Mouse (Mus musculus) layer of hippocampus, postnatal 36 days (tissue): ENCODE measurements around the gene Izumo1r. TPM values are rescaled to one million over a fixed set of nuclear protein-coding genes. Genes with fewer than 3 reads are reported as not detected.

ENCODE experiments used
- DNase-seq, 2 experiments: peaks; one replicate each; pipeline ENCODE4 v3.0.0; 2022
- total RNA-seq, 2 experiments: library from RNA; stranded (reverse); gene quantifications; 2 replicates each; pipeline ENCODE4 v1.2.3; 2021

The Izumo1r gene
- not detected for total RNA-seq

GRCm38 (mm10) chr9:14903581-14904378, at the start of gene Izumo1r:
Gene Izumo1r (minus strand): TSS chr9:14903949.
- DNase-seq = no peak

DNA sequence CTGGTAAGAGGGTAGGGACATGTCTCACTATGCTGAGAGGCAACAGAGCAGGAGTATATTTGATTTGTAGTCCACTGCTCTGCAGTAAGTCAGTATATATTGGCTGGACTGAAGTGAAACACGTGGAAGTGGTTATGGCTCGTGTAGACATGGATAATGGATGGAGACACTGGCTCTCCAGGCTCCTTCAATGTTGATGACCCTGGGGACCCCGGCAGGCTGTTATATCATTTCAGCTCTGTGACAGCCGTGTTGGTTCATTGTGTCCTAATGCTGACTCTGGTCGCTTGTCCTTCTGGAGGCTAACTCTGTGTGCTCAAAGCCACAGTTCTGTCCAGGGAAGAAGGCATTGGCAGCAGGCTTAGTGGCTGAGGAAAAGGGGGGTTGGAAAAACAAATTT, 47.3 kb upstream of the Izumo1r start:
- DNase-seq = no peak

DNA sequence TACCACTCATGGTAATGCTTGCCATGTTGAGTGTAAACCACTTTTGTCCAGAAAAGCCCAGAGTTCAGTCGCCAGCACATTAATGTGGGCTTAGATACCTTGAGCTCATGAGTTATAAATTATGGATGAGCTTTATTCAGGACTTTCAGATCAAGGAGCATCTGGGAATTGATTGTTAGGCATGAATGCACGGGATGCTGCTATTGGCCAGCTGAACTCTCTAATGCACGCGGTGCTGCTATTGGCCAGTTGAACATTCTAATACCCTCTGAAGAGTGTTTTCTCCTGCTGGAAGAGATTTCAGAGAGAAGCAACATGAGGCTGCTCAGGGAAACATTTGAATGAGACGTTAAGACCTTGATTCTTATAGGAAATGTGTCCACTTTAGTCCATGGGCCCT, 45.1 kb upstream of the Izumo1r start:
- DNase-seq = no peak

GRCm38 (mm10) chr9:14946677-14947076, 42.9 kb upstream of the Izumo1r start:
- DNase-seq = no peak

DNA sequence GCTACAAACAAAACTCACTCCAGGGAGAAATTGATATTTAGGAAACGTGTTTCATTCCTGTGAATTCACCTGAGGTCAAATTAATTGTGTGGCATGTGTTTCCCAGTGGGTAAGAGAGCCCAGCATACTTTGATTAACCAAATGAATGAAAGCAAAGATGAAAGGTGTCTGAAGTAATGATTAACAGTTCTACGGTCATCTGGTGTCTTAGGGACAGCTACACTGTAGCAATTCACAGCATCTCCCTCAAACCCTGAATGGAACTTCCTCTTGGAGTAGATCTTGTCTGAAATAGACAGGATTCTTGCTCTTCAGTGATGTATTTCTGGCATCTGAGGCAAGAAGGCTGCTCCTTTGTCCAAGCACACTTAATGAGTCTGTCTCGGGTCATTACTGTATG, 42.2 kb upstream of the Izumo1r start:
- no peak for DNase-seq

DNA sequence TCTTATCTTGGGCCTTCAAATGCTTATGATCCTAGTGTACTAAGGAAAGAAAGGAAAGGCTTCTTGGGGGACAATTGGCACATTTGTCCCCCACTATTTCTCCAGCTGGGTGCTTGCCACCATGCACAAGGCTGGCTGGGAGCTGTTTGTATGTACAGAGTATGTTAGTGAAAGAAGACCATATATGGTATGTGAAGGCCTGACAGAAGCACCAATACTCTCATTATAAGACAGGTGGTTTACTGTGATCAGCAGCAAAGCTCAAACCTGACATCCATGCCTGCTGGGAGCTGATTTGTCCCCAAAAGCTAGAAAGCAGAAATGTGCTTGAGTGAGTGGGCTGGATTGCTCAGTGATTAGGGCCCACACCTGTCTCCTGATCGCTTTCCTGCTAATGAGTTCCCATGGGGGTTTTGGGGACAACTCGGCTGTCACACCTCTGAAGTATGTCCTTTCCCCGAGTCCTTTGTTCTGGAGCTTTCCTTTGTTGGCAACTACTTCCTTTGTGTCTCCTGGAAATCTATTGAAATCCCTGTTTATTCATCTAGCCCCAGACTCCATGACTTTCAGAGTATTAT, 38.5 kb upstream of the Izumo1r start:
- no peak for DNase-seq

GRCm38 (mm10) chr9:14939610-14940009, 35.9 kb upstream of the Izumo1r start:
- no peak for DNase-seq

- DNase-seq = no peak
These were observed 33.6 kb upstream of the Izumo1r start for GRCm38 (mm10) chr9:14937308-14937707.

DNA sequence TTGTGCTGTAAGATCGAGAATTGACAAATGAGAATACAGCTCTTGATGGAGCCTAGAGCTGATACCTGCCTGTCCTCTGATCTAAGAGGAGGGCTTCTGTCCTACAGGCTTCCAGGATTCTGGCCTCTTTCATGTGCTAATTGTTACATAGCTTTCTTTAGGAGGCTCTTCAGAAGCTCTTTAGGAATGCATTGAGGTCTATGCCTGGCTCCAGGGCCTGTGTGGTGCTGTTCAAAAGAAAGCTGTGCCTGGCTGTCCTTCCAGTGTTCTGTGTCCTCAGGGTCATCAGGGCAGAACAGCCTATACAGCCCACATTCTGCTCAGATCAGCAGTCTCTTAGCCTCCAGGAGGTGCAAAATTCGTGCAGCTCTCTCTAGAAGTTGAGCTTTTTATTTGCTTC, 31.1 kb upstream of the Izumo1r start:
- DNase-seq = no peak

DNA sequence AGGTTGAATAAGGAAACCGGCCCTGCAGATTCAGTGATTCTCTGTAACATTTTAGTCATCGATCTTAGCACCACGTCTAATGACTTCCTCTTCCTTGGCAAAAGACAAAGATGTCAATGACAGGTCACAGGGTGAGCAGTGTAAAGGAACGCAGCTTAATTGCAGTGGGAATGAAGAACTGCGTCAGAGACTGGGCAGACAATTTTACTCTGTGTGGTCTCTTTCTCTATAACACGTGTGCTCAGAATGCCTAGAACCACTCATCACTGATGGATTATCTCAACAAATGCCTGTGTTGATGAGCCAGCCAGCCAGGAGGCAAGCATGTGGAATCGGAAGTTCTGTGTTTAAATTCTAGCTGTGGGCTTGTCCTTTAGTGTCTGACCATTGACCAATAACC, 28.2 kb upstream of the Izumo1r start:
- DNase-seq = no peak

DNA sequence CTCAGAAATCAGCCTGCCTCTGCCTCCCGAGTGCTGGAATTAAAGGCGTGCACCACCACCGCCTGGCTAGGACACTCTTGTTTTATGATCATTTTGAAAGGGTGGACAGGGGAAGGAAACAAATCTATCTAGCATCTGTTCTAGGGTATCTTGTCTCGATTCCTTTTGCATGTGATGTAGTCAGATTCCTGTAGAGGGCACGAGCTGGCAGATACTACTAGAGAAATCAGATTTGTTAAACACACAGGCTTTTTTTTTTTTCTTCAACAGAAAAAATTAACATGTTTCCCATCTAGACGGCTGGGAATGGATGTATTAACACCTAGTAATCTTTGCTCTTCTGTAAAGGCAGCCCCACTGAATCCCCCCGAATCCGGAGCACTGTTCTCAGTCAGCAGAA, 27.5 kb upstream of the Izumo1r start:
- no peak for DNase-seq

DNA sequence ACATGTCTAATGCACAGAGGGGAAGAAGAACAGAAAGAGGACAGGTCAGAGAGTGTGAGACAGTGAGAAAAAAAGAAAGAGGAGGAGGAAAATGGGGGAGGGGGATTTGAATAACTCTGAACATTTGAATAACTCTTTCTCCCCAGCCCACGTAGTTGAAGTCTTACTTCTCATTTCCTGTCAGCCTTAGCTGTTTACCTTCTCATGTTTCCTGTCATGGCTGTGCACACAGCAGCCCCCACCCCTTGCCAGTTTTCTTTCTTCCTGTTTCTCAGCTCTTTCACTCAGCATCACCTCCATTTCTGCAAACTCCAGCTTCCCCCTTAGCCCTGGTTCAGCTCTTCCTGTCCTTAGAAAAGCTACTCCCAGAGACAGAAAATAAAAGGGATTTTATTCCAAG, 22.8 kb upstream of the Izumo1r start:
- no peak for DNase-seq

- DNase-seq = no peak
These were observed 19.9 kb upstream of the Izumo1r start for GRCm38 (mm10) chr9:14923625-14924024.

- DNase-seq = no peak
These were observed 18.3 kb upstream of the Izumo1r start for GRCm38 (mm10) chr9:14921971-14922560.

DNA sequence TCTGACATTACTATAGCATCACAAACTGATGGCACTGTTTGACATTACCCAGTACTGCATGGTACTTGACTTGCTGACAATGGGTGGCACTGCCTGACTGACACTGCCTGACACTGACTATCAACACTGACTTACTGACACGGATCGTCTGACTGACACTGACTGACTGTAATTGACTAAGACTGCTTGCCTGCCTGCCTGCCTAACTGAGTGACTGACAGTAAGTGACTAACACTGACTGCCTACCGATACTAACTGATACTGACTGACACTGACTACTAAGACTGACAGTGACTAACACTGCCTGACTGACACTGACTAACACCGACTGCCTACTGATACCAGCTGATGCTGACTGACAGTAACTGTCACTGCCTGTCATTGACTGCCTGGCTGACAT, 17.5 kb upstream of the Izumo1r start:
- no peak for DNase-seq

- DNase-seq = no peak
These were observed 16.9 kb upstream of the Izumo1r start for GRCm38 (mm10) chr9:14920608-14921007.

- no peak for DNase-seq
These were observed 15.3 kb upstream of the Izumo1r start for GRCm38 (mm10) chr9:14918825-14919668.

- no peak for DNase-seq
These were observed 13.9 kb upstream of the Izumo1r start for GRCm38 (mm10) chr9:14917661-14918060.

DNA sequence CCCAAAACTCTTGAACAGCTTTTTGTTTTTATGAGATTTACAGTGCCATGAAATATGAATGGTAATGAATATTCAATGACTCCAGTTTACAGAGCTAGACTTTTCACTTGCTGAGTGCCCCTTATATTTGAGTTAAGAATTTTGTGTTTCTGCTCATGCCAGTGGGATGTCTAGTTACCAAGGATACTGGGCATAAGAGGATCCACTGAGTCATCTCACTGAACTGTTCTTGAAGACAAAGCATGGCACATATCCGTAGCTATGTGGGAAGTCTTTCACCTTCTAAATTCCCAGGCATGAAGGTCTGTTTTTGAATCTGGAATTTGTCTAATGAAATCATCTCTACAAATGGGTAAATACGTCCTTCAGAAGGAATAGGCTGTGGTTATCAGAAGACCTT, 8.3 kb upstream of the Izumo1r start:
- DNase-seq = no peak

GRCm38 (mm10) chr9:14909981-14910380, 6.2 kb upstream of the Izumo1r start:
- DNase-seq = no peak

- DNase-seq = no peak
These were observed 4.2 kb upstream of the Izumo1r start for GRCm38 (mm10) chr9:14907816-14908415.

DNA sequence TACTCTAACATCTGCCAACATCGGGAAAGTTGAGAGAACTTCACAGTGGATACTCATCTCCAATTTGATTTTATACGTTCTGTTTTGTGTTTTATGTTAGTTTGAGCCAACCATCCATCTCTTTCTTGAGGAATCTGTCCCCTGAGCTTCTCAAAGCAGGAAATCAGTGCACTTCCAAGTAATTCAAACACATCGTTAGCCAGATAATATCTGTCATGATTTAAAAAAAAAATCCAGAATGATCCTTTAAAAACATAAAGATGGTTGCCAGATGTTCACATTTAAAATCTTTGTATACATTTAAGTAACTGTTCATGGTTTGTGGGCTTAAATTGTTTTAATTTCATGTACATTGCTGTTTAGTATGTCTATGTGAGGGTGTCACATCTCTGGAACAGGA, 2.2 kb upstream of the Izumo1r start:
- DNase-seq = no peak
